In the genomic region with DNA sequence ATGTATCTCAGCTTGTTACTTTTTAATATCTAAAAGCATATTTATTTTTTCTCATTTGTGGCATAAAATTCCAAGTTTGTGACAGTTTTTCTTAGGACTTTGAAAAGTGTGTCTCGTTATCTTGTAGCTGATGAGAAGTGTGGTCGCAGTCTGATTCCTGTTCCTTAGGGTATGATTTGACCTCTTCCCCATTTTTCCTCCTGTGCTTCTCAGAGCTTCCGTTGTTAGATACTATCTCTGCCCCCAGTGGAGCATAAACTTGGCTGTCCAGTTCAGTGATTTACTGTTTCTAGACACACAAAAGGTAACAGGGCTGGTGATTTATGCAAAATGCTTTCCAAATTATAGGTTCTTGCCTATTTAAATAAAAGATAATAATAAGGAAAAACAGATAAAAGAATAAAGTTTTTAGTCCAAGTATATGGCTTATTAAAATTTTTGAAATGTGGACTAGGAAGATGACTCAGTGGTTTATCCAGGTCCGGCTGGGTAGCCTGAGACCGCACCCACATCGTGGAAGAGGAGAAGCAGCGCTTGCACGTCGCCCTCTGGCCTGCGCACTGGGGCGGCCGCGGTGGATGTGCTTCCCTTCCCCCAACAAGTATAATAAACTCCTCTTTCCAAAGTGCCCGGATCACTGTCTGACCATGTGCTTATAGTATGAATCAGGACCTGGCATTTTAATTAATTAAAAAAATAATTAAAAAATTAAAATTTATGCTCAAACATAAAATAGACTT, we compare ENCODE assay signal across 35 mouse cellular contexts.
A peak's percentile ranks its signal among the peaks of the same experiment; 100 is the strongest.
DNase-seq lines count a peak whose midpoint lies in the region; ATAC-seq lines count a peak whose summit lies in the region.
"Had no signal": no experiment of that assay in that cellular context is flagged by ENCODE, and none has a peak within 500 bp of the region (broad histone marks: within the 10 kb centered on the region; RNA-seq: fewer than 3 reads in every experiment).

No protein-coding gene starts in this region.

- no peaks in the 10 kb centered on the region for H3K27me3 ChIP-seq in heart, embryonic 12.5 days (replicated peaks)
- no peaks in the 10 kb centered on the region for H3K27me3 ChIP-seq in kidney, embryonic 16.5 days (ENCODE audit: insufficient read depth, low read length)
- H3K27me3 ChIP-seq: embryonic facial prominence, embryonic 15.5 days; hindbrain, embryonic 13.5 days; midbrain, embryonic 15.5 days; neural tube, embryonic 13.5 days had no signal

- no peak overlapping the region for H3K4me2 ChIP-seq in heart, embryonic 12.5 days
- H3K4me2 ChIP-seq in kidney, embryonic 16.5 days (replicated peaks; ENCODE audit: low read depth, low read length): 0 out of 2 replicates have a peak overlapping the region, but pooled peaks have one; percentile 18
- H3K4me2 ChIP-seq: embryonic facial prominence, embryonic 15.5 days; hindbrain, embryonic 13.5 days; midbrain, embryonic 15.5 days; neural tube, embryonic 13.5 days had no signal

- H3K36me3 ChIP-seq in heart, embryonic 12.5 days: no peaks in the 10 kb centered on the region
- no peaks in the 10 kb centered on the region for H3K36me3 ChIP-seq in kidney, embryonic 16.5 days (ENCODE audit: insufficient read depth, low read length)
- H3K36me3 ChIP-seq: embryonic facial prominence, embryonic 15.5 days; hindbrain, embryonic 13.5 days; midbrain, embryonic 15.5 days; neural tube, embryonic 13.5 days had no signal

- H3K4me1 ChIP-seq in heart, embryonic 12.5 days (replicated peaks): peaks cover 24% of the 10 kb centered on the region
- peaks cover 36% of the 10 kb centered on the region for H3K4me1 ChIP-seq in kidney, embryonic 16.5 days (ENCODE audit: insufficient read depth, low read length)
- H3K4me1 ChIP-seq: hindbrain, embryonic 13.5 days; neural tube, embryonic 13.5 days had no signal

- no peak for ATAC-seq in heart, embryonic 12.5 days (ENCODE audit: insufficient number of reproducible peaks, low FRiP score)
- no peak for ATAC-seq in kidney, embryonic 16.5 days (ENCODE audit: low FRiP score, low TSS enrichment)
- peak; percentile 51 to 63; a peak in 3 of 4 replicates for ATAC-seq in hematopoietic stem cell, adult 5-6 weeks (replicated peaks in 1 of 2; ENCODE audit: insufficient read depth in 1 of 2, low FRiP score in 2 of 2, low TSS enrichment in 1 of 2, low read depth in 1 of 2, poor library complexity in 2 of 2, severe bottlenecking in 2 of 2)
- ATAC-seq: activated CD4-positive, CD25-positive, alpha-beta regulatory T cell, adult 4 months; forebrain, embryonic 16.5 days; midbrain, embryonic 15.5 days had no signal

- H3K9me3 ChIP-seq in heart, embryonic 12.5 days (replicated peaks): no peaks in the 10 kb centered on the region
- H3K9me3 ChIP-seq in kidney, embryonic 16.5 days (ENCODE audit: low read length): no peaks in the 10 kb centered on the region
- H3K9me3 ChIP-seq: embryonic facial prominence, embryonic 10.5 days; embryonic facial prominence, embryonic 15.5 days; hindbrain, embryonic 13.5 days; midbrain, embryonic 10.5 days; midbrain, embryonic 15.5 days; neural tube, embryonic 13.5 days had no signal

- peak; percentile 75 for DNase-seq in heart, adult 11 months
- no peak for DNase-seq in kidney, postnatal 25 days
- peak; percentile 46 for DNase-seq in 416B (ENCODE audit: low read depth)
- DNase-seq in lung, postnatal 14 days: no peak
- DNase-seq: adrenal gland, adult 2 months; adrenal gland, postnatal 36 days; B cell, adult 2 months; cerebellum, adult 18-20 months; cerebellum, postnatal 10 days; gastrocnemius, adult 2 months; gastrocnemius, postnatal 36 days; heart, postnatal 14 days; kidney, adult 18-20 months; kidney, postnatal 14 days; left cerebral cortex, postnatal 4 days; liver; lung, adult 2 months; lung, postnatal 10 days; right cerebral cortex, postnatal 4 days; thymus, adult 18-20 months; thymus, postnatal 36 days had no signal

- H3K9ac ChIP-seq in heart, embryonic 12.5 days: no peak overlapping the region
- no peak overlapping the region for H3K9ac ChIP-seq in kidney, embryonic 16.5 days (replicated peaks; ENCODE audit: low read length)
- H3K9ac ChIP-seq: embryonic facial prominence, embryonic 15.5 days; hindbrain, embryonic 13.5 days; liver, embryonic 14.5 days; midbrain, embryonic 15.5 days; neural tube, embryonic 13.5 days had no signal

- H3K4me3 ChIP-seq in heart, embryonic 12.5 days: no peak overlapping the region
- H3K4me3 ChIP-seq in kidney, embryonic 16.5 days (ENCODE audit: low read length): no peak overlapping the region
- H3K4me3 ChIP-seq: embryonic facial prominence, embryonic 10.5 days; embryonic facial prominence, embryonic 15.5 days; gastrocnemius, adult 2 months; hindbrain, embryonic 13.5 days; left cerebral cortex, adult 2 months; midbrain, embryonic 10.5 days; midbrain, embryonic 15.5 days; neural tube, embryonic 13.5 days had no signal

- 83% methylated on average over 14 of the region's 14 CpGs for WGBS in heart, embryonic 12.5 days
- WGBS in kidney, embryonic 16.5 days: 44% methylated on average over 14 of the region's 14 CpGs

- H3K27ac ChIP-seq in heart, embryonic 12.5 days (ENCODE audit: poor library complexity, severe bottlenecking): no peak overlapping the region
- no peak overlapping the region for H3K27ac ChIP-seq in kidney, embryonic 16.5 days (ENCODE audit: low read length)
- H3K27ac ChIP-seq: embryonic facial prominence, embryonic 10.5 days; embryonic facial prominence, embryonic 15.5 days; gastrocnemius, adult 2 months; hindbrain, embryonic 13.5 days; left cerebral cortex, adult 2 months; liver, embryonic 14.5 days; midbrain, embryonic 10.5 days; midbrain, embryonic 15.5 days; neural tube, embryonic 13.5 days; stomach, postnatal 0 days had no signal

Comparison
In these comparisons a context has a peak if more than half of its experiments do, and no peak if none do; other contexts are left out.
1. DNase-seq: peak in heart, adult 11 months (single experiment) and 416B (single experiment); none in kidney, postnatal 25 days (0 of 2) and lung, postnatal 14 days (single experiment).
2. ATAC-seq: peak in hematopoietic stem cell, adult 5-6 weeks (2 of 2); none in heart, embryonic 12.5 days (single experiment) and kidney, embryonic 16.5 days (single experiment).